Mouse (Mus musculus) lung, postnatal 4 days (tissue): ENCODE data around the gene Gatb.

Source experiments
- DNase-seq, 2 experiments: peaks; one replicate each; pipeline ENCODE4 v3.0.0; 2021

Gene Gatb

GRCm38 (mm10) chr3:85594452-85594851 lies 20.5 kb downstream of the Gatb start:
- DNase-seq: no peak

GRCm38 (mm10) chr3:85599526-85599925 lies 25.6 kb downstream of the Gatb start:
- DNase-seq: no peak

- DNase-seq: no peak
These were observed 28.0 kb downstream of the Gatb start for GRCm38 (mm10) chr3:85601841-85602305.

GRCm38 (mm10) chr3:85603811-85604210 lies 29.9 kb downstream of the Gatb start:
- no peak for DNase-seq

- peak; percentile 25 to 68 for DNase-seq
These were observed 33.0 kb downstream of the Gatb start for GRCm38 (mm10) chr3:85606912-85607311.

- DNase-seq: no peak
These were observed 33.8 kb downstream of the Gatb start for GRCm38 (mm10) chr3:85607753-85608152.

- no peak for DNase-seq
These were observed 42.5 kb downstream of the Gatb start for GRCm38 (mm10) chr3:85616389-85616788.

GRCm38 (mm10) chr3:85618885-85619284 lies 45.0 kb downstream of the Gatb start:
- DNase-seq: no peak

GRCm38 (mm10) chr3:85619345-85619744 lies 45.4 kb downstream of the Gatb start:
- DNase-seq: no peak

GRCm38 (mm10) chr3:85619751-85620150 lies 45.8 kb downstream of the Gatb start:
- DNase-seq: no peak

- DNase-seq: no peak
These were observed 56.1 kb downstream of the Gatb start for GRCm38 (mm10) chr3:85629895-85630510.

GRCm38 (mm10) chr3:85633733-85634132 lies 59.8 kb downstream of the Gatb start:
- no peak for DNase-seq

- DNase-seq: no peak
These were observed 60.6 kb downstream of the Gatb start for GRCm38 (mm10) chr3:85634389-85635125.

- DNase-seq: no peak
These were observed 61.2 kb downstream of the Gatb start for GRCm38 (mm10) chr3:85635126-85635419.

- no peak for DNase-seq
These were observed 61.7 kb downstream of the Gatb start for GRCm38 (mm10) chr3:85635591-85635990.

GRCm38 (mm10) chr3:85636716-85637447 lies 63.0 kb downstream of the Gatb start:
- DNase-seq: no peak

GRCm38 (mm10) chr3:85641751-85642150 lies 67.8 kb downstream of the Gatb start:
- no peak for DNase-seq

GRCm38 (mm10) chr3:85644814-85645213 lies 70.9 kb downstream of the Gatb start:
- DNase-seq: no peak

GRCm38 (mm10) chr3:85645517-85646004 lies 71.6 kb downstream of the Gatb start:
- DNase-seq: no peak

GRCm38 (mm10) chr3:85649176-85649575 lies 75.3 kb downstream of the Gatb start:
- DNase-seq: no peak

- DNase-seq: no peak
These were observed 79.1 kb downstream of the Gatb start for GRCm38 (mm10) chr3:85652727-85653665.

- DNase-seq: no peak
These were observed 81.6 kb downstream of the Gatb start for GRCm38 (mm10) chr3:85655538-85655937.

GRCm38 (mm10) chr3:85659681-85660080 lies 85.8 kb downstream of the Gatb start:
- peak in 1 of 2 experiments; percentile 15 for DNase-seq
